Mouse (Mus musculus) liver, embryonic 12.5 days (tissue): ENCODE data around the gene Bhlha9. TPM values are rescaled to one million over a fixed set of nuclear protein-coding genes. Genes with fewer than 3 reads are reported as not detected.

ENCODE experiments used
- ATAC-seq: fragments of 200-750 bp; cut with Nextera tagmentation; 2 replicates; pipeline ENCODE4 v1.8.0; 2017; ENCODE audit warnings: moderate number of reproducible peaks, mild to moderate bottlenecking, moderate library complexity
- H3K27ac ChIP-seq: fragments of 300-500 bp; sonication (generic); 2 replicates; pipeline ENCODE4 v1.5.1; 2016; ENCODE audit warnings: mild to moderate bottlenecking
- H3K27me3 ChIP-seq: fragments of 300-500 bp; sonication (generic); replicated peaks from 2 replicates; pipeline ENCODE4 v1.6.1; 2016; ENCODE audit warnings: mild to moderate bottlenecking, moderate library complexity
- H3K36me3 ChIP-seq: fragments of 300-500 bp; sonication (generic); 2 replicates; pipeline ENCODE4 v1.6.1; 2016; ENCODE audit warnings: mild to moderate bottlenecking, moderate library complexity
- H3K4me1 ChIP-seq: fragments of 300-500 bp; sonication (generic); 2 replicates; pipeline ENCODE4 v1.6.1; 2016
- H3K4me2 ChIP-seq: fragments of 300-500 bp; sonication (generic); 2 replicates; pipeline ENCODE4 v1.6.1; 2016; ENCODE audit warnings: mild to moderate bottlenecking, moderate library complexity
- H3K4me3 ChIP-seq: fragments of 300-500 bp; sonication (generic); 2 replicates; pipeline ENCODE4 v1.5.1; 2016; ENCODE audit warnings: mild to moderate bottlenecking, moderate library complexity
- H3K9ac ChIP-seq: fragments of 300-500 bp; sonication (generic); 2 replicates; pipeline ENCODE4 v1.6.1; 2016; ENCODE audit warnings: mild to moderate bottlenecking, moderate library complexity
- H3K9me3 ChIP-seq: fragments of 300-500 bp; sonication (generic); replicated peaks from 2 replicates; pipeline ENCODE4 v1.6.1; 2016; ENCODE audit warnings: mild to moderate bottlenecking, moderate library complexity
- WGBS: fragments of 180-500 bp; shearing (Covaris S2); methylation state at CpG from one replicate; pipeline ENCODE4 v1.1.7; 2016; ENCODE audit not compliant: insufficient replicate concordance; 5-methylcytosine and 5-hydroxymethylcytosine counted together
- polyA plus RNA-seq: library from polyadenylated mRNA; unstranded; fragments of >200 nt; fragmentation: Nextera tagmentation; extraction: Ambion mirVana; gene quantifications from 2 replicates; pipeline ENCODE4 v1.2.1, GENCODE M21; 2016

Gene Bhlha9
- polyA plus RNA-seq, 1 experiment from 2014 or later = not detected

GRCm38 (mm10) chr11:76645036-76645435, 27.2 kb upstream of the Bhlha9 start:
- H3K9me3 ChIP-seq = no peaks in the 10 kb centered on the region
- H3K9ac ChIP-seq = no peak overlapping the region; the same call in 1 of the 2 replicates
- H3K27me3 ChIP-seq = peaks cover 42% of the 10 kb centered on the region
- H3K4me1 ChIP-seq = peaks cover 5% of the 10 kb centered on the region; the same call in 1 of the 2 replicates
- no peaks in the 10 kb centered on the region for H3K36me3 ChIP-seq
- H3K27ac ChIP-seq = no peak overlapping the region
- H3K4me3 ChIP-seq = no peak overlapping the region
- WGBS = 50% methylated on average over 9 of the region's 9 CpGs
- no peak overlapping the region for H3K4me2 ChIP-seq
- ATAC-seq = no peak

GRCm38 (mm10) chr11:76645955-76646354, 26.3 kb upstream of the Bhlha9 start:
- Histone ChIP-seq H3K4me2 (peak overlapping the region; percentile 47), H3K27ac (no peak overlapping the region), H3K36me3 (no peaks in the 10 kb centered on the region), H3K9me3 (no peaks in the 10 kb centered on the region), H3K9ac (no peak overlapping the region), H3K27me3 (peaks cover 42% of the 10 kb centered on the region), H3K4me3 (no peak overlapping the region), H3K4me1 (peaks cover 5% of the 10 kb centered on the region; the same call in 1 of the 2 replicates)
- 1% methylated on average over 19 of the region's 19 CpGs for WGBS
- ATAC-seq = no peak

- H3K4me3 ChIP-seq = no peak overlapping the region
Measured at GRCm38 (mm10) chr11:76647062-76647461, 25.2 kb upstream of the Bhlha9 start.

GRCm38 (mm10) chr11:76647500-76647899, 24.8 kb upstream of the Bhlha9 start:
- H3K36me3 ChIP-seq = no peaks in the 10 kb centered on the region

More at GRCm38 (mm10) chr11:76647062-76647461, 25.2 kb upstream of the Bhlha9 start:
- H3K4me2 ChIP-seq = peak overlapping the region; percentile 19; the same call in 1 of the 2 replicates
- no peaks in the 10 kb centered on the region for H3K9me3 ChIP-seq
- ATAC-seq = no peak
- H3K9ac ChIP-seq = no peak overlapping the region
- WGBS = 11% methylated on average over 7 of the region's 7 CpGs
- H3K27ac ChIP-seq = no peak overlapping the region
- H3K4me1 ChIP-seq = peaks cover 5% of the 10 kb centered on the region; the same call in 1 of the 2 replicates
- no peaks in the 10 kb centered on the region for H3K36me3 ChIP-seq
- peaks cover 42% of the 10 kb centered on the region for H3K27me3 ChIP-seq

GRCm38 (mm10) chr11:76650862-76651560, 21.3 kb upstream of the Bhlha9 start:
- Histone ChIP-seq H3K36me3 (no peaks in the 10 kb centered on the region), H3K9ac (no peak overlapping the region), H3K27ac (no peak overlapping the region), H3K4me2 (no peak overlapping the region), H3K9me3 (no peaks in the 10 kb centered on the region), H3K4me3 (no peak overlapping the region), H3K4me1 (peaks cover 5% of the 10 kb centered on the region; the same call in 1 of the 2 replicates), H3K27me3 (peaks cover 15% of the 10 kb centered on the region)
- WGBS = 41% methylated on average over 13 of the region's 14 CpGs
- ATAC-seq = no peak

More at GRCm38 (mm10) chr11:76647500-76647899, 24.8 kb upstream of the Bhlha9 start:
- Histone ChIP-seq H3K4me1 (peaks cover 5% of the 10 kb centered on the region; the same call in 1 of the 2 replicates), H3K4me3 (no peak overlapping the region), H3K27ac (no peak overlapping the region), H3K9me3 (no peaks in the 10 kb centered on the region), H3K27me3 (peaks cover 42% of the 10 kb centered on the region), H3K9ac (no peak overlapping the region), H3K4me2 (peak overlapping the region; percentile 19; the same call in 1 of the 2 replicates)
- no peak for ATAC-seq
- WGBS = 5% methylated on average over 9 of the region's 9 CpGs

- 49% methylated on average over 3 of the region's 3 CpGs for WGBS
Measured at GRCm38 (mm10) chr11:76652838-76653334, 19.4 kb upstream of the Bhlha9 start.

GRCm38 (mm10) chr11:76655106-76655505, 17.2 kb upstream of the Bhlha9 start:
- Histone ChIP-seq H3K4me3 (no peak overlapping the region), H3K4me2 (peak overlapping the region; percentile 44), H3K9me3 (no peaks in the 10 kb centered on the region), H3K36me3 (no peaks in the 10 kb centered on the region), H3K27ac (no peak overlapping the region), H3K27me3 (peaks cover 11% of the 10 kb centered on the region; the same call in 1 of the 2 replicates), H3K4me1 (no peaks in the 10 kb centered on the region), H3K9ac (no peak overlapping the region)
- WGBS = 6% methylated on average over 10 of the region's 10 CpGs
- ATAC-seq = no peak

More at GRCm38 (mm10) chr11:76652838-76653334, 19.4 kb upstream of the Bhlha9 start:
- ATAC-seq = no peak
- no peaks in the 10 kb centered on the region for H3K36me3 ChIP-seq
- no peak overlapping the region for H3K4me3 ChIP-seq
- no peaks in the 10 kb centered on the region for H3K9me3 ChIP-seq
- no peak overlapping the region for H3K4me2 ChIP-seq
- no peak overlapping the region for H3K9ac ChIP-seq
- peaks cover 11% of the 10 kb centered on the region; the same call in 1 of the 2 replicates for H3K27me3 ChIP-seq
- H3K4me1 ChIP-seq = no peaks in the 10 kb centered on the region
- H3K27ac ChIP-seq = no peak overlapping the region

GRCm38 (mm10) chr11:76657450-76657970, 14.8 kb upstream of the Bhlha9 start:
- Histone ChIP-seq H3K9me3 (no peaks in the 10 kb centered on the region), H3K4me3 (no peak overlapping the region), H3K27me3 (peaks cover 11% of the 10 kb centered on the region; the same call in 1 of the 2 replicates), H3K27ac (no peak overlapping the region), H3K9ac (no peak overlapping the region), H3K4me1 (no peaks in the 10 kb centered on the region), H3K4me2 (no peak overlapping the region), H3K36me3 (no peaks in the 10 kb centered on the region)
- 53% methylated on average over 4 of the region's 4 CpGs for WGBS
- ATAC-seq = no peak

- Histone ChIP-seq H3K27me3 (peaks cover 25% of the 10 kb centered on the region), H3K4me2 (no peak overlapping the region), H3K27ac (no peak overlapping the region), H3K9me3 (no peaks in the 10 kb centered on the region), H3K4me3 (no peak overlapping the region), H3K4me1 (no peaks in the 10 kb centered on the region), H3K36me3 (no peaks in the 10 kb centered on the region), H3K9ac (no peak overlapping the region)
- 55% methylated on average over 14 of the region's 14 CpGs for WGBS
- no peak for ATAC-seq
Measured at GRCm38 (mm10) chr11:76659138-76659930, 12.9 kb upstream of the Bhlha9 start.

GRCm38 (mm10) chr11:76661790-76662468, 10.3 kb upstream of the Bhlha9 start:
- H3K4me2 ChIP-seq = no peak overlapping the region
- H3K4me3 ChIP-seq = no peak overlapping the region
- H3K27me3 ChIP-seq = peaks cover 46% of the 10 kb centered on the region
- no peaks in the 10 kb centered on the region for H3K4me1 ChIP-seq
- H3K36me3 ChIP-seq = no peaks in the 10 kb centered on the region
- no peak overlapping the region for H3K9ac ChIP-seq
- 51% methylated on average over 7 of the region's 7 CpGs for WGBS
- no peak for ATAC-seq
- no peak overlapping the region for H3K27ac ChIP-seq
- H3K9me3 ChIP-seq = no peaks in the 10 kb centered on the region

- Histone ChIP-seq H3K4me2 (peak overlapping the region; percentile 40), H3K4me1 (no peaks in the 10 kb centered on the region), H3K9me3 (no peaks in the 10 kb centered on the region), H3K27ac (no peak overlapping the region), H3K9ac (no peak overlapping the region), H3K27me3 (peaks cover 81% of the 10 kb centered on the region), H3K4me3 (peak overlapping the region; percentile 22; the same call in 1 of the 2 replicates), H3K36me3 (no peaks in the 10 kb centered on the region)
- WGBS = 8% methylated on average over 35 of the region's 35 CpGs
- no peak for ATAC-seq
Measured at GRCm38 (mm10) chr11:76666002-76666649, 6.1 kb upstream of the Bhlha9 start.
